In genomic region chr6:144398115-144398514, GRCm38 (mm10) we compare ENCODE assay signal across 11 mouse cellular contexts.
DNase-seq lines count a peak whose midpoint lies in the region; ATAC-seq and TF ChIP-seq lines count a peak whose summit lies in the region.
"Had no signal": no experiment of that assay in that cellular context is flagged by ENCODE, and none has a peak within 500 bp of the region (broad histone marks: within the 10 kb centered on the region; RNA-seq: fewer than 3 reads in every experiment).

No protein-coding gene starts in this region.

- H3K4me3 ChIP-seq in lung, embryonic 14.5 days (ENCODE audit: low read depth, low read length), result no peak overlapping the region
- H3K4me3 ChIP-seq in embryonic facial prominence, embryonic 12.5 days, result no peak overlapping the region
- no peak overlapping the region for H3K4me3 ChIP-seq in hindbrain, postnatal 0 days (ENCODE audit: low read length)
- H3K4me3 ChIP-seq in neural tube, embryonic 13.5 days, result no peak overlapping the region
- H3K4me3 ChIP-seq: heart, embryonic 10.5 days; liver, embryonic 13.5 days had no signal

- ATAC-seq in lung, embryonic 14.5 days (ENCODE audit: insufficient read depth), result no peak
- no peak for ATAC-seq in embryonic facial prominence, embryonic 12.5 days (ENCODE audit: insufficient number of reproducible peaks, insufficient read depth, low FRiP score, low TSS enrichment)
- no peak for ATAC-seq in hindbrain, postnatal 0 days
- no peak for ATAC-seq in neural tube, embryonic 13.5 days (ENCODE audit: low read depth)

- no peak overlapping the region for H3K9ac ChIP-seq in lung, embryonic 14.5 days
- H3K9ac ChIP-seq in embryonic facial prominence, embryonic 12.5 days, result no peak overlapping the region
- no peak overlapping the region for H3K9ac ChIP-seq in hindbrain, postnatal 0 days (replicated peaks; ENCODE audit: low read length)
- no peak overlapping the region for H3K9ac ChIP-seq in neural tube, embryonic 13.5 days
- H3K9ac ChIP-seq: liver, embryonic 13.5 days had no signal

- TF ChIP-seq CTCF in lung, embryonic 14.5 days (IDR thresholded peaks at IDR 0.05; ENCODE audit: low read depth), result no peak
- TF ChIP-seq CTCF in hindbrain, postnatal 0 days (IDR thresholded peaks at IDR 0.05; ENCODE audit: low read depth), result no peak

- no peaks in the 10 kb centered on the region for H3K27me3 ChIP-seq in lung, embryonic 14.5 days (ENCODE audit: insufficient read depth, low read length)
- H3K27me3 ChIP-seq in embryonic facial prominence, embryonic 12.5 days, result no peaks in the 10 kb centered on the region
- H3K27me3 ChIP-seq in hindbrain, postnatal 0 days (ENCODE audit: insufficient read depth, low read length), result no peaks in the 10 kb centered on the region
- H3K27me3 ChIP-seq in neural tube, embryonic 13.5 days, result peaks cover 11% of the 10 kb centered on the region; the same call in 1 of the 2 replicates
- H3K27me3 ChIP-seq: liver, embryonic 13.5 days had no signal

- DNase-seq in lung, embryonic 14.5 days, result peak; percentile 20
- no peak for DNase-seq in lung, postnatal 10 days
- DNase-seq in hindbrain, postnatal 0 days (ENCODE audit: low spot score), result peak; percentile 10
- DNase-seq in thymus, postnatal 14 days, result no peak
- DNase-seq in spleen, postnatal 36 days (ENCODE audit: low spot score in 2 of 2), result no peak
- no peak for DNase-seq in right cerebral cortex, postnatal 4 days
- DNase-seq: liver, embryonic 13.5 days; right cerebral cortex, postnatal 25 days had no signal

- H3K4me2 ChIP-seq in lung, embryonic 14.5 days, result peak overlapping the region; percentile 40
- H3K4me2 ChIP-seq in embryonic facial prominence, embryonic 12.5 days (replicated peaks), result 0 out of 2 replicates have a peak overlapping the region, but pooled peaks have one; percentile 0
- peak overlapping the region; percentile 1; the same call in 1 of the 2 replicates for H3K4me2 ChIP-seq in hindbrain, postnatal 0 days (ENCODE audit: low read depth, low read length)
- H3K4me2 ChIP-seq in neural tube, embryonic 13.5 days, result 0 out of 2 replicates have a peak overlapping the region, but pooled peaks have one; percentile 22
- H3K4me2 ChIP-seq: liver, embryonic 13.5 days had no signal

- H3K4me1 ChIP-seq in lung, embryonic 14.5 days (ENCODE audit: insufficient read depth), result no peaks in the 10 kb centered on the region
- no peaks in the 10 kb centered on the region for H3K4me1 ChIP-seq in embryonic facial prominence, embryonic 12.5 days
- H3K4me1 ChIP-seq in hindbrain, postnatal 0 days (ENCODE audit: insufficient read depth, low read length), result no peaks in the 10 kb centered on the region
- H3K4me1 ChIP-seq in neural tube, embryonic 13.5 days (replicated peaks), result peaks cover 23% of the 10 kb centered on the region
- H3K4me1 ChIP-seq: heart, embryonic 10.5 days; liver, embryonic 13.5 days had no signal

- H3K9me3 ChIP-seq in lung, embryonic 14.5 days (ENCODE audit: low read depth, low read length), result no peaks in the 10 kb centered on the region
- H3K9me3 ChIP-seq in embryonic facial prominence, embryonic 12.5 days, result no peaks in the 10 kb centered on the region
- H3K9me3 ChIP-seq in hindbrain, postnatal 0 days (ENCODE audit: low read length), result no peaks in the 10 kb centered on the region
- H3K9me3 ChIP-seq in neural tube, embryonic 13.5 days, result no peaks in the 10 kb centered on the region
- H3K9me3 ChIP-seq: heart, embryonic 10.5 days; liver, embryonic 13.5 days had no signal

- WGBS in lung, embryonic 14.5 days, result 13% methylated on average over 10 of the region's 10 CpGs
- 36% methylated on average over 10 of the region's 10 CpGs for WGBS in embryonic facial prominence, embryonic 12.5 days
- 19% methylated on average over 10 of the region's 10 CpGs for WGBS in hindbrain, postnatal 0 days
- 15% methylated on average over 10 of the region's 10 CpGs for WGBS in neural tube, embryonic 13.5 days

- no peaks in the 10 kb centered on the region for H3K36me3 ChIP-seq in lung, embryonic 14.5 days (ENCODE audit: insufficient read depth)
- H3K36me3 ChIP-seq in embryonic facial prominence, embryonic 12.5 days, result no peaks in the 10 kb centered on the region
- no peaks in the 10 kb centered on the region for H3K36me3 ChIP-seq in hindbrain, postnatal 0 days (ENCODE audit: insufficient read depth, low read length)
- H3K36me3 ChIP-seq in neural tube, embryonic 13.5 days, result no peaks in the 10 kb centered on the region
- H3K36me3 ChIP-seq: heart, embryonic 10.5 days; liver, embryonic 13.5 days had no signal

- no peak overlapping the region for H3K27ac ChIP-seq in lung, embryonic 14.5 days (ENCODE audit: low read depth)
- H3K27ac ChIP-seq in embryonic facial prominence, embryonic 12.5 days, result no peak overlapping the region
- no peak overlapping the region for H3K27ac ChIP-seq in hindbrain, postnatal 0 days
- no peak overlapping the region for H3K27ac ChIP-seq in neural tube, embryonic 13.5 days (replicated peaks)
- H3K27ac ChIP-seq: heart, embryonic 10.5 days; liver, embryonic 13.5 days had no signal

Comparison
In these comparisons a context has a peak if more than half of its experiments do, and no peak if none do; other contexts are left out.
1. DNase-seq: peak in lung, embryonic 14.5 days (single experiment) and hindbrain, postnatal 0 days (single experiment); none in lung, postnatal 10 days (single experiment), thymus, postnatal 14 days (single experiment), spleen, postnatal 36 days (0 of 2) and right cerebral cortex, postnatal 4 days (single experiment).
2. Peak in every context shown above with its lines, with median percentiles within 50 percentile points of each other: H3K4me2 ChIP-seq.